Mouse (Mus musculus) thymus, postnatal 14 days (tissue): ENCODE data around the gene Pdia2.
A peak's percentile ranks its signal among the peaks of the same experiment; 100 is the strongest.

Experiments
- DNase-seq: peaks from one replicate; pipeline ENCODE4 v3.0.0; 2021

Pdia2 gene

GRCm38 (mm10) chr17:26198892-26199291, at the start of gene Pdia2:
Pdia2 (minus strand) TSS chr17:26199087.
- no peak for DNase-seq

GRCm38 (mm10) chr17:26244101-26244841, 45.4 kb upstream of the Pdia2 start, which contains the start of gene Fam234a:
Fam234a (minus strand) TSS chr17:26244242.
- DNase-seq = peak; percentile 92

- peak; percentile 66 for DNase-seq
Measured at GRCm38 (mm10) chr17:26243471-26244100, 44.7 kb upstream of the Pdia2 start.

- DNase-seq = no peak
Measured at GRCm38 (mm10) chr17:26240990-26241389, 42.1 kb upstream of the Pdia2 start.

GRCm38 (mm10) chr17:26240120-26240790, 41.4 kb upstream of the Pdia2 start:
- DNase-seq = no peak

- DNase-seq = no peak
Measured at GRCm38 (mm10) chr17:26239551-26239950, 40.7 kb upstream of the Pdia2 start.

- no peak for DNase-seq
Measured at GRCm38 (mm10) chr17:26237667-26238066, 38.8 kb upstream of the Pdia2 start.

GRCm38 (mm10) chr17:26235077-26235815, 36.4 kb upstream of the Pdia2 start:
- DNase-seq = no peak

- DNase-seq = no peak
Measured at GRCm38 (mm10) chr17:26234386-26234785, 35.5 kb upstream of the Pdia2 start.

- peak; percentile 32 for DNase-seq
Measured at GRCm38 (mm10) chr17:26232863-26233262, 34.0 kb upstream of the Pdia2 start.

- DNase-seq = no peak
Measured at GRCm38 (mm10) chr17:26231156-26231555, 32.3 kb upstream of the Pdia2 start.

GRCm38 (mm10) chr17:26229776-26230175, 30.9 kb upstream of the Pdia2 start:
- no peak for DNase-seq

- no peak for DNase-seq
Measured at GRCm38 (mm10) chr17:26225150-26225549, 26.3 kb upstream of the Pdia2 start.

GRCm38 (mm10) chr17:26221508-26221907, 22.6 kb upstream of the Pdia2 start:
- no peak for DNase-seq

GRCm38 (mm10) chr17:26212681-26213080, 13.8 kb upstream of the Pdia2 start:
- no peak for DNase-seq

GRCm38 (mm10) chr17:26212241-26212640, 13.4 kb upstream of the Pdia2 start:
- no peak for DNase-seq

GRCm38 (mm10) chr17:26207686-26208085, 8.8 kb upstream of the Pdia2 start, which contains the start of gene Arhgdig:
Arhgdig (minus strand) TSS chr17:26207786.
- no peak for DNase-seq

GRCm38 (mm10) chr17:26206392-26206791, 7.5 kb upstream of the Pdia2 start:
- no peak for DNase-seq

GRCm38 (mm10) chr17:26204766-26205165, 5.9 kb upstream of the Pdia2 start:
- DNase-seq = no peak

- peak; percentile 25 for DNase-seq
Measured at GRCm38 (mm10) chr17:26203321-26203811, 4.5 kb upstream of the Pdia2 start.

GRCm38 (mm10) chr17:26202737-26203136, 3.9 kb upstream of the Pdia2 start, which contains the start of gene Rgs11:
Rgs11 (plus strand) TSS chr17:26202951.
- peak; percentile 60 for DNase-seq

GRCm38 (mm10) chr17:26201998-26202397, 3.1 kb upstream of the Pdia2 start:
- DNase-seq = no peak
